Mouse (Mus musculus) brain, embryonic 14.5 days (tissue): ENCODE measurements at regions not wholly inside any gene's neighbourhood (a gene's known extent, or its start where the extent isn't known, plus 50 kb on each side); places are given as distances from the start of the nearest gene placed in this dataset.

Experiments used
- DNase-seq: peaks from one replicate; pipeline ENCODE4 v3.0.0-alpha.2; 2011; ENCODE audit warnings: low read depth
- CTCF ChIP-seq: fragments of 200-500 bp; IDR thresholded peaks from 2 replicates; pipeline ENCODE4 v1.5.1; 2012; ENCODE audit warnings: inconsistent platforms, mild to moderate bottlenecking, moderate library complexity, borderline replicate concordance; ENCODE audit not compliant: insufficient read depth, insufficient read length; ENCODE audit errors: extremely low read depth
- POLR2A ChIP-seq: fragments of 200-500 bp; IDR thresholded peaks from 2 replicates; pipeline ENCODE4 v1.6.1; 2012; ENCODE audit warnings: mild to moderate bottlenecking, inconsistent platforms, borderline replicate concordance; ENCODE audit not compliant: poor library complexity, insufficient read depth, insufficient read length, severe bottlenecking; ENCODE audit errors: extremely low read depth

GRCm38 (mm10) chr8:54464977-54465376 is 64.4 kb upstream of the Asb5 start:
- TF ChIP-seq CTCF = no peak
- no peak for DNase-seq

- TF ChIP-seq CTCF = no peak
- no peak for TF ChIP-seq POLR2A
Observed at GRCm38 (mm10) chr8:54465458-54466102, 63.8 kb upstream of the Asb5 start.

More at GRCm38 (mm10) chr8:54465458-54466102, 63.8 kb upstream of the Asb5 start:
- no peak for DNase-seq
